Mouse (Mus musculus): ENCODE results near the gene Gm36210. TPM values are rescaled to one million over a fixed set of nuclear protein-coding genes. Genes with fewer than 3 reads are reported as not detected.

The Gm36210 gene
- polyA plus RNA-seq, 1 experiment: not detected

- WGBS: 80% methylated on average over 12 of the region's 12 CpGs
- TF ChIP-seq POLR2A (IDR thresholded peaks at IDR 0.05; ENCODE audit: insufficient read depth, low read depth, low read length) (no peak), CTCF (IDR thresholded peaks at IDR 0.05; ENCODE audit: insufficient read depth, low read depth, low read length) (no peak)
Measured at GRCm38 (mm10) chr7:4859418-4859978, 46.8 kb downstream of the Gm36210 start.

GRCm38 (mm10) chr7:4857321-4857720 is 49.0 kb downstream of the Gm36210 start:
- Histone ChIP-seq H3K4me1 (ENCODE audit: control insufficient read depth, insufficient read depth, low read length) (no peaks in the 10 kb centered on the region), H3K27ac (ENCODE audit: insufficient read depth, low read depth, low read length) (no peak overlapping the region), H3K4me3 (ENCODE audit: insufficient read depth, low read depth, low read length) (no peak overlapping the region)
- TF ChIP-seq POLR2A (IDR thresholded peaks at IDR 0.05; ENCODE audit: insufficient read depth, low read depth, low read length) (no peak), CTCF (IDR thresholded peaks at IDR 0.05; ENCODE audit: insufficient read depth, low read depth, low read length) (no peak)
- 66% methylated on average over 7 of the region's 7 CpGs for WGBS

More at GRCm38 (mm10) chr7:4859418-4859978, 46.8 kb downstream of the Gm36210 start:
- no peaks in the 10 kb centered on the region for H3K4me1 ChIP-seq (ENCODE audit: control insufficient read depth, insufficient read depth, low read length)
- H3K27ac ChIP-seq (ENCODE audit: insufficient read depth, low read depth, low read length): no peak overlapping the region
- no peak overlapping the region for H3K4me3 ChIP-seq (ENCODE audit: insufficient read depth, low read depth, low read length)

DNA sequence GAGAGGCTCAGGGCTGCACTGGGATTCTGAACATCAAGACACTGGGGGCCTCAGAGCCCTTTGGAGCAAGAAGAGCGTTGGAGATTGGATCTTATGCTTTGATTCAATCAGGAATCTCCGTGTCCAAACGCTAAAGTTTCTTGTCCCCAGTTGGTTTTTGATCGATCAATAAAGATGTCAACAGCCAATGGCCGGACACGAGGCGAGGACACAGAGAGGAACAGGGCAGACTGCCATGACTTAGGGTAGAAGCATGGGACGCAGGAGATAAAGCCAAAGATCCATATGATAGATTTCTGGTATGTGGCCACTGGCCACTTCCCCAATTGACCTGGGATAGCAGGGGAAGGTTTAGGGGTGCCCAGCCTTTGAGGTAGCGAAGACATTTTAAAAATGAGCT is 49.8 kb downstream of the Gm36210 start:
- Histone ChIP-seq H3K27ac (ENCODE audit: insufficient read depth, low read depth, low read length) (no peak overlapping the region), H3K4me1 (ENCODE audit: control insufficient read depth, insufficient read depth, low read length) (no peaks in the 10 kb centered on the region), H3K4me3 (ENCODE audit: insufficient read depth, low read depth, low read length) (no peak overlapping the region)
- WGBS: 94% methylated on average over 9 of the region's 9 CpGs
- TF ChIP-seq CTCF (IDR thresholded peaks at IDR 0.05; ENCODE audit: insufficient read depth, low read depth, low read length) (no peak), POLR2A (IDR thresholded peaks at IDR 0.05; ENCODE audit: insufficient read depth, low read depth, low read length) (no peak)

DNA sequence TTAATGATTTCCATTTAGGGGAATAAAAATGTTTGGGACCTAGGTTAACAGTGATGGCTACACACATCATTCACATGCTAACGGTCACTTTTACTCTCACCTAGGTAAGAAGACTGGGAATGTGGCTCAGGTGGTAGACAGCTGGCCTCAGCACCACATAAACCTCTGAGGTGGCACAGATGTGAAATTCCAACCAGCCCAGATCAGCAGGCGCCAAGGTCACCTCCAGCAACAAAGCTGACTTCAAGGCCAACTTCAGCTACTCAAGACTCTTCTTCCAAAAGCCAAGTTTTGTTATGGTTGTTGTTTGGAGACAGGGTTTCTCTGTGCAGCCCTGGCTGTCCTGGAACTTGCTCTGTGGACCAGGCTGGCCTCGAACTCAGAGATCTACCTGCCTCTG is 52.7 kb downstream of the Gm36210 start:
- WGBS: 90% methylated on average over 3 of the region's 3 CpGs
- H3K4me3 ChIP-seq (ENCODE audit: insufficient read depth, low read depth, low read length): no peak overlapping the region
- no peak overlapping the region for H3K27ac ChIP-seq (ENCODE audit: insufficient read depth, low read depth, low read length)
- H3K4me1 ChIP-seq (ENCODE audit: control insufficient read depth, insufficient read depth, low read length): no peaks in the 10 kb centered on the region
- TF ChIP-seq CTCF (IDR thresholded peaks at IDR 0.05; ENCODE audit: insufficient read depth, low read depth, low read length) (no peak), POLR2A (IDR thresholded peaks at IDR 0.05; ENCODE audit: insufficient read depth, low read depth, low read length) (no peak)

DNA sequence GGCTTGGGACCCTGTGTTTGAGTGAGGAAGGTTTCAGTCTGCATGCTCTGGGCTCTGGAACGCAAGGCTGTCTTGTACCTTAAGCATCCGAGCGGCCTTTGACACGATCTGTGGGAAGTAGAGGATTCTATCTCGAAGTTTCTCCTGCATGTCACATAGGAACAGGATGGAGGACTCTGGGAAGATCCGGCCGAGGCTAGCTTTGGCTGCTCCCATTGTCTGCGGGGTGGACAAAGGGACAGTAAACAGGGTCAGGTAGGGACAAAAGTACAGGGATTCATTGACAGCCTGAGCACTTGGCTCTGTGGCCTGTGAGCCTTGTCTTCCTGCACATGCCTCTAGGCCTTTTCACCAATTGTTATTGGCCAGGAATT is 55.0 kb downstream of the Gm36210 start:
- no peak overlapping the region for H3K27ac ChIP-seq (ENCODE audit: insufficient read depth, low read depth, low read length)
- H3K4me3 ChIP-seq (ENCODE audit: insufficient read depth, low read depth, low read length): no peak overlapping the region
- no peaks in the 10 kb centered on the region for H3K4me1 ChIP-seq (ENCODE audit: control insufficient read depth, insufficient read depth, low read length)
- TF ChIP-seq POLR2A (IDR thresholded peaks at IDR 0.05; ENCODE audit: insufficient read depth, low read depth, low read length): no peak
- no peak for TF ChIP-seq CTCF (IDR thresholded peaks at IDR 0.05; ENCODE audit: insufficient read depth, low read depth, low read length)
- 82% methylated on average over 8 of the region's 8 CpGs for WGBS

GRCm38 (mm10) chr7:4850621-4851314 is 55.5 kb downstream of the Gm36210 start:
- WGBS: 86% methylated on average over 11 of the region's 11 CpGs
- Histone ChIP-seq H3K27ac (ENCODE audit: insufficient read depth, low read depth, low read length) (no peak overlapping the region), H3K4me1 (ENCODE audit: control insufficient read depth, insufficient read depth, low read length) (no peaks in the 10 kb centered on the region), H3K4me3 (ENCODE audit: insufficient read depth, low read depth, low read length) (no peak overlapping the region)
- TF ChIP-seq POLR2A (IDR thresholded peaks at IDR 0.05; ENCODE audit: insufficient read depth, low read depth, low read length) (no peak), CTCF (IDR thresholded peaks at IDR 0.05; ENCODE audit: insufficient read depth, low read depth, low read length) (no peak)

DNA sequence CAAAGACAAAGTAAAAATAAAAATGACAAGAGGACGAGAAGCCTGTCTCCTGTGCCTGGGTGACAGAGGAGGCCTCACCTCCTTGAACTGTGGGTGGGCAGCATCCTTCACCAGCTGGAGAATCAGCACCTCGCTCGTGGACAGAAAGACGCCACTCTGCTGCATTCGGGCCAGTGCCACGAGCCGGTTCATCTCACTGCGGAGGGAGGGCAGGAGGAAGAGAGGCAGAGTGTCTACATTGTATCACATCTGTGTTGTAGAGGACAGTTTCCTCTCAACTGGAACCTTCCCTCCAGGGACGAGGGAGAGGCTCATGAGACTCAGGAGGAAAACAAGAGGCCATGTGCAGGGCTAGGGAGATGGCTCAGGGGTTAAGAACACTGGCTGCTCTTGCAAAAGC is 56.9 kb downstream of the Gm36210 start:
- 59% methylated on average over 9 of the region's 9 CpGs for WGBS
- no peak overlapping the region for H3K27ac ChIP-seq (ENCODE audit: insufficient read depth, low read depth, low read length)
- TF ChIP-seq CTCF (IDR thresholded peaks at IDR 0.05; ENCODE audit: insufficient read depth, low read depth, low read length) (no peak), POLR2A (IDR thresholded peaks at IDR 0.05; ENCODE audit: insufficient read depth, low read depth, low read length) (no peak)
- no peak overlapping the region for H3K4me3 ChIP-seq (ENCODE audit: insufficient read depth, low read depth, low read length)
- no peaks in the 10 kb centered on the region for H3K4me1 ChIP-seq (ENCODE audit: control insufficient read depth, insufficient read depth, low read length)

Other genes with a start within 250 kb of the Gm36210 start
- gene Ppp6r1, start 247.5 kb downstream of the Gm36210 start, polyA plus RNA-seq (2012; ENCODE audit: insufficient read depth, insufficient read length, low replicate concordance, missing spikeins): 310 and 891 TPM in 2 replicates
- gene Hspbp1, start 221.4 kb downstream of the Gm36210 start, polyA plus RNA-seq (2012; ENCODE audit: insufficient read depth, insufficient read length, low replicate concordance, missing spikeins): not detected in 2 replicates
- gene Brsk1, start 215.9 kb downstream of the Gm36210 start, polyA plus RNA-seq (2012; ENCODE audit: insufficient read depth, insufficient read length, low replicate concordance, missing spikeins): not detected in 2 replicates
- gene Tmem150b, start 181.3 kb downstream of the Gm36210 start, polyA plus RNA-seq (2012; ENCODE audit: insufficient read depth, insufficient read length, low replicate concordance, missing spikeins): not detected in 2 replicates
- gene Kmt5c, start 166.4 kb downstream of the Gm36210 start, polyA plus RNA-seq (2012; ENCODE audit: insufficient read depth, insufficient read length, low replicate concordance, missing spikeins): not detected in 2 replicates
- not detected in 2 replicates for gene Cox6b2, start 153.4 kb downstream of the Gm36210 start, polyA plus RNA-seq (2012; ENCODE audit: insufficient read depth, insufficient read length, low replicate concordance, missing spikeins)
- gene Fam71e2, start 135.2 kb downstream of the Gm36210 start, polyA plus RNA-seq (2012; ENCODE audit: insufficient read depth, insufficient read length, low replicate concordance, missing spikeins): not detected in 2 replicates
- not detected in 2 replicates for gene Il11, start 123.7 kb downstream of the Gm36210 start, polyA plus RNA-seq (2012; ENCODE audit: insufficient read depth, insufficient read length, low replicate concordance, missing spikeins)
- gene Tmem190, start 123.6 kb downstream of the Gm36210 start, polyA plus RNA-seq (2012; ENCODE audit: insufficient read depth, insufficient read length, low replicate concordance, missing spikeins): not detected in 2 replicates
- gene Tmem238, start 116.9 kb downstream of the Gm36210 start, polyA plus RNA-seq (2012; ENCODE audit: insufficient read depth, insufficient read length, low replicate concordance, missing spikeins): not detected in 2 replicates
- not detected in 2 replicates for gene Rpl28, start 113.6 kb downstream of the Gm36210 start, polyA plus RNA-seq (2012; ENCODE audit: insufficient read depth, insufficient read length, low replicate concordance, missing spikeins)
- not detected in 2 replicates for gene Ube2s, start 93.9 kb downstream of the Gm36210 start, polyA plus RNA-seq (2012; ENCODE audit: insufficient read depth, insufficient read length, low replicate concordance, missing spikeins)
- 146 TPM in 1 of 2 replicates, not detected in the other for gene Shisa7, start 61.8 kb downstream of the Gm36210 start, polyA plus RNA-seq (2012; ENCODE audit: insufficient read depth, insufficient read length, low replicate concordance, missing spikeins)
- not detected in 2 replicates for gene Isoc2b, start 36.3 kb downstream of the Gm36210 start, polyA plus RNA-seq (2012; ENCODE audit: insufficient read depth, insufficient read length, low replicate concordance, missing spikeins)
- not detected in 2 replicates for gene Isoc2a, start 29.4 kb downstream of the Gm36210 start, polyA plus RNA-seq (2012; ENCODE audit: insufficient read depth, insufficient read length, low replicate concordance, missing spikeins)
- not detected in 2 replicates for gene Zfp628, start 8.7 kb upstream of the Gm36210 start, polyA plus RNA-seq (2012; ENCODE audit: insufficient read depth, insufficient read length, low replicate concordance, missing spikeins)
- not detected in 2 replicates for gene Nat14, start 15.5 kb upstream of the Gm36210 start, polyA plus RNA-seq (2012; ENCODE audit: insufficient read depth, insufficient read length, low replicate concordance, missing spikeins)
- gene Ssc5d, start 19.3 kb upstream of the Gm36210 start, polyA plus RNA-seq (2012; ENCODE audit: insufficient read depth, insufficient read length, low replicate concordance, missing spikeins): not detected in 2 replicates
- gene Sbk2, start 57.9 kb upstream of the Gm36210 start, polyA plus RNA-seq (2012; ENCODE audit: insufficient read depth, insufficient read length, low replicate concordance, missing spikeins): not detected in 2 replicates
- gene Sbk3, start 64.7 kb upstream of the Gm36210 start, polyA plus RNA-seq (2012; ENCODE audit: insufficient read depth, insufficient read length, low replicate concordance, missing spikeins): not detected in 2 replicates
- gene Zfp579, start 89.6 kb upstream of the Gm36210 start, polyA plus RNA-seq (2012; ENCODE audit: insufficient read depth, insufficient read length, low replicate concordance, missing spikeins): not detected in 2 replicates
- gene Zfp524, start 107.9 kb upstream of the Gm36210 start, polyA plus RNA-seq (2012; ENCODE audit: insufficient read depth, insufficient read length, low replicate concordance, missing spikeins): not detected in 2 replicates
- gene Fiz1, start 108.2 kb upstream of the Gm36210 start, polyA plus RNA-seq (2012; ENCODE audit: insufficient read depth, insufficient read length, low replicate concordance, missing spikeins): not detected in 2 replicates
- not detected in 2 replicates for gene Gm44973, start 109.0 kb upstream of the Gm36210 start, polyA plus RNA-seq (2012; ENCODE audit: insufficient read depth, insufficient read length, low replicate concordance, missing spikeins)
- gene Zfp865, start 113.9 kb upstream of the Gm36210 start, polyA plus RNA-seq (2012; ENCODE audit: insufficient read depth, insufficient read length, low replicate concordance, missing spikeins): not detected in 2 replicates
- gene Ccdc106, start 114.0 kb upstream of the Gm36210 start, polyA plus RNA-seq (2012; ENCODE audit: insufficient read depth, insufficient read length, low replicate concordance, missing spikeins): not detected in 2 replicates
- gene 4632433K11Rik, start 127.6 kb upstream of the Gm36210 start, polyA plus RNA-seq (2012; ENCODE audit: insufficient read depth, insufficient read length, low replicate concordance, missing spikeins): not detected in 2 replicates
- not detected in 2 replicates for gene Zfp784, start 131.9 kb upstream of the Gm36210 start, polyA plus RNA-seq (2012; ENCODE audit: insufficient read depth, insufficient read length, low replicate concordance, missing spikeins)
- gene Zfp580, start 145.0 kb upstream of the Gm36210 start, polyA plus RNA-seq (2012; ENCODE audit: insufficient read depth, insufficient read length, low replicate concordance, missing spikeins): not detected in 2 replicates
- 837 TPM in 1 of 2 replicates, not detected in the other for gene U2af2, start 155.6 kb upstream of the Gm36210 start, polyA plus RNA-seq (2012; ENCODE audit: insufficient read depth, insufficient read length, low replicate concordance, missing spikeins)
- gene Epn1, start 173.7 kb upstream of the Gm36210 start, polyA plus RNA-seq (2012; ENCODE audit: insufficient read depth, insufficient read length, low replicate concordance, missing spikeins): not detected in 2 replicates
- gene Rfpl4, start 210.4 kb upstream of the Gm36210 start, polyA plus RNA-seq (2012; ENCODE audit: insufficient read depth, insufficient read length, low replicate concordance, missing spikeins): not detected in 2 replicates
- not detected in 2 replicates for gene Rasl2-9, start 219.4 kb upstream of the Gm36210 start, polyA plus RNA-seq (2012; ENCODE audit: insufficient read depth, insufficient read length, low replicate concordance, missing spikeins)
- gene Vmn1r55, start 243.2 kb upstream of the Gm36210 start, polyA plus RNA-seq (2012; ENCODE audit: insufficient read depth, insufficient read length, low replicate concordance, missing spikeins): not detected in 2 replicates